Mouse (Mus musculus) testis, adult 2 months (tissue): ENCODE measurements around the gene Phlda2.

Source experiments
- CTCF ChIP-seq: fragments of 200-500 bp; IDR thresholded peaks from 2 replicates; pipeline ENCODE4 v1.5.1; 2012; ENCODE audit warnings: low read depth, mild to moderate bottlenecking, inconsistent platforms, low read length, moderate library complexity; ENCODE audit not compliant: control insufficient read depth, insufficient read depth, insufficient replicate concordance
- POLR2A ChIP-seq: fragments of 200-500 bp; IDR thresholded peaks from 2 replicates; pipeline ENCODE4 v1.6.1; 2012; ENCODE audit warnings: low read depth, mild to moderate bottlenecking, inconsistent platforms, low read length, moderate library complexity; ENCODE audit not compliant: control insufficient read depth

- TF ChIP-seq CTCF (no peak), POLR2A (no peak)
These were observed 6.6 kb upstream of the Phlda2 start for GRCm38 (mm10) chr7:143509566-143509965.
